Mouse (Mus musculus) forebrain, embryonic 10.5 days (tissue): ENCODE results near the gene Cnot10. TPM values are rescaled to one million over a fixed set of nuclear protein-coding genes. Genes with fewer than 3 reads are reported as not detected.

Experiments used
- DNase-seq: peaks from one replicate; pipeline ENCODE4 v3.0.0-alpha.2; 2017; ENCODE audit warnings: low spot score; ENCODE audit errors: extremely low spot score
- H3K27ac ChIP-seq: fragments of 300-500 bp; sonication (generic); 2 replicates; pipeline ENCODE4 v1.5.1; 2016; ENCODE audit warnings: mild to moderate bottlenecking
- H3K27me3 ChIP-seq: fragments of 300-500 bp; sonication (generic); 2 replicates; pipeline ENCODE4 v1.6.1; 2016; ENCODE audit warnings: mild to moderate bottlenecking; ENCODE audit not compliant: poor library complexity, severe bottlenecking
- H3K36me3 ChIP-seq: fragments of 300-500 bp; sonication (generic); replicated peaks from 2 replicates; pipeline ENCODE4 v1.6.1; 2016; ENCODE audit warnings: mild to moderate bottlenecking, moderate library complexity
- H3K4me1 ChIP-seq: fragments of 300-500 bp; sonication (generic); 2 replicates; pipeline ENCODE4 v1.6.1; 2016
- H3K4me3 ChIP-seq: fragments of 300-500 bp; sonication (generic); 2 replicates; pipeline ENCODE4 v1.5.1; 2016; ENCODE audit warnings: mild to moderate bottlenecking, moderate library complexity
- H3K9me3 ChIP-seq: fragments of 300-500 bp; sonication (generic); 2 replicates; pipeline ENCODE4 v1.6.1; 2016; ENCODE audit warnings: mild to moderate bottlenecking, moderate library complexity
- WGBS: fragments of 180-500 bp; shearing (Covaris S2); methylation state at CpG from one replicate; pipeline ENCODE4 v1.1.7; 2016; 5-methylcytosine and 5-hydroxymethylcytosine counted together
- polyA plus RNA-seq: library from polyadenylated mRNA; unstranded; fragments of >200 nt; fragmentation: Nextera tagmentation; extraction: Ambion mirVana; gene quantifications from 2 replicates; pipeline ENCODE4 v1.2.1, GENCODE M21; 2016

Cnot10 gene
- polyA plus RNA-seq, 1 experiment from 2014 or later: 73.7 TPM

- Histone ChIP-seq H3K4me3 (peak overlapping the region; percentile 21; the same call in 1 of the 2 replicates), H3K36me3 (peaks cover 16% of the 10 kb centered on the region), H3K4me1 (peaks cover 88% of the 10 kb centered on the region), H3K27ac (peak overlapping the region; percentile 73), H3K9me3 (no peaks in the 10 kb centered on the region), H3K27me3 (no peaks in the 10 kb centered on the region; the same call in 1 of the 2 replicates)
- 30% methylated on average over 4 of the region's 4 CpGs for WGBS
- DNase-seq: no peak
Observed at GRCm38 (mm10) chr9:114548496-114548895, 91.5 kb downstream of the Cnot10 start.

- peaks cover 91% of the 10 kb centered on the region for H3K4me1 ChIP-seq
- peak overlapping the region; percentile 73 for H3K27ac ChIP-seq
- no peaks in the 10 kb centered on the region for H3K9me3 ChIP-seq
- H3K36me3 ChIP-seq: peaks cover 9% of the 10 kb centered on the region
- peak overlapping the region; percentile 11; the same call in 1 of the 2 replicates for H3K4me3 ChIP-seq
- H3K27me3 ChIP-seq: no peaks in the 10 kb centered on the region; the same call in 1 of the 2 replicates
- 18% methylated on average over 6 of the region's 6 CpGs for WGBS
- no peak for DNase-seq
Observed at GRCm38 (mm10) chr9:114547643-114548077, 92.3 kb downstream of the Cnot10 start.

DNA sequence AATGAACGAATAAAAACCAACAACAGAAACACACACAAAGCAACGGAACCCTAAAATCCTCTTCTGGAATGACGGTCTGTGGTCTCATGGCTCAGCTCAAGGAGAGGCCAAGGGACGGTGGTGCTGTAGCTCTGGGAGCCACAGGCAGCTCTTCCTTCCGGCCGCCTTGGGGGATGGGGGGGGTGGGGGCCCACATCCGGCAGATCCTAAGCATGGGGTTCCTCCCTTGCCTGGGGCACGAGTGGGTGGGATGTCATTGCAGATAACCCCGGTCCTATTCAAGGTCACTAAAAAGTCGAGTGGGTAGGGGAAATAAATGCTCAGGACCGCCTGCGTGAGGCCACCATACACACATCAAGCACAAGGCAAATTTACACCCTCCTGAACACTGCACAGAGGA, 93.2 kb downstream of the Cnot10 start:
- H3K4me1 ChIP-seq: peaks cover 93% of the 10 kb centered on the region

DNA sequence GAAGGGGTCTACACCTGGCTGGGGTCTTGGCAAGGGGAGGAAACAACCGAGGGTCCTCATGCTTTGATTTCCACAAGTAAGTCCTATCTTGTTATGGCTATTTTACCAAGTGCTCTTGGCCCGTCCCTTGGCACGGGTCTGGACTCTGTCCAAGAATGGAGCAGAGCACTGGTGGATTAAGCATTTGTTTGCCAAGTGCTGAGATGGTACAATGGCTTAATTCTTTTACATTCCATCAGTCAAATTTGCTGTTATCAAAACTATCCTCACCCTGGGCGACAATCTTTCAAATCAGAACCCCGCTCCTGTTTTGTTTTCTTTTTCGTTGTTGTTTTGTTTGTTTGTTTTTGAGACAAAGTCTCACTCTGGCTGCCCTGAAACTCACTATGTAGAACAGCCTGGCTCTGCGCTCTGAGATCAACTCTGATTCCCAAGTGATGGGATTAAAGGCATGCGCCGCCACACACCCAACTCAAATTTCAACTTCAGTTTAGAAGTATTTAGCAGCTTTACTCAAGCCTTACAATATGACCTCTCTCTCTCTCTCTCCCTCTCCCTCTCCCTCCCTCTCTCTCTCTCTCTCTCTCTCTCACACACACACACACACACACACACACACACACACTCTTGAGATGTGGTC, 95.1 kb downstream of the Cnot10 start:
- peaks cover 95% of the 10 kb centered on the region for H3K4me1 ChIP-seq
- peak overlapping the region; percentile 69 for H3K27ac ChIP-seq
- 45% methylated on average over 9 of the region's 9 CpGs for WGBS
- no peak overlapping the region for H3K4me3 ChIP-seq
- H3K36me3 ChIP-seq: peaks cover 12% of the 10 kb centered on the region
- no peak for DNase-seq
- no peaks in the 10 kb centered on the region; the same call in 1 of the 2 replicates for H3K27me3 ChIP-seq
- H3K9me3 ChIP-seq: no peaks in the 10 kb centered on the region

More for the DNA sequence above, 93.2 kb downstream of the Cnot10 start:
- Histone ChIP-seq H3K36me3 (peaks cover under 1% of the 10 kb centered on the region), H3K9me3 (no peaks in the 10 kb centered on the region), H3K27ac (peak overlapping the region; percentile 73; the same call in 1 of the 2 replicates), H3K4me3 (no peak overlapping the region), H3K27me3 (no peaks in the 10 kb centered on the region; the same call in 1 of the 2 replicates)
- DNase-seq: no peak
- 71% methylated on average over 12 of the region's 12 CpGs for WGBS

- WGBS: 73% methylated on average over 17 of the region's 17 CpGs
- H3K4me3 ChIP-seq: no peak overlapping the region
- H3K4me1 ChIP-seq: peaks cover 91% of the 10 kb centered on the region
- no peaks in the 10 kb centered on the region; the same call in 1 of the 2 replicates for H3K27me3 ChIP-seq
- no peak for DNase-seq
- peak overlapping the region; percentile 40; the same call in 1 of the 2 replicates for H3K27ac ChIP-seq
- H3K9me3 ChIP-seq: no peaks in the 10 kb centered on the region
- peaks cover 12% of the 10 kb centered on the region for H3K36me3 ChIP-seq
Observed at GRCm38 (mm10) chr9:114543882-114544753, 95.9 kb downstream of the Cnot10 start.

- Histone ChIP-seq H3K9me3 (no peaks in the 10 kb centered on the region), H3K4me3 (no peak overlapping the region), H3K27me3 (no peaks in the 10 kb centered on the region), H3K4me1 (peaks cover 91% of the 10 kb centered on the region), H3K36me3 (peaks cover 12% of the 10 kb centered on the region), H3K27ac (peak overlapping the region; percentile 44; the same call in 1 of the 2 replicates)
- 46% methylated on average over 1 of the region's 1 CpGs for WGBS
- no peak for DNase-seq
Observed at GRCm38 (mm10) chr9:114541279-114541741, 98.7 kb downstream of the Cnot10 start.

DNA sequence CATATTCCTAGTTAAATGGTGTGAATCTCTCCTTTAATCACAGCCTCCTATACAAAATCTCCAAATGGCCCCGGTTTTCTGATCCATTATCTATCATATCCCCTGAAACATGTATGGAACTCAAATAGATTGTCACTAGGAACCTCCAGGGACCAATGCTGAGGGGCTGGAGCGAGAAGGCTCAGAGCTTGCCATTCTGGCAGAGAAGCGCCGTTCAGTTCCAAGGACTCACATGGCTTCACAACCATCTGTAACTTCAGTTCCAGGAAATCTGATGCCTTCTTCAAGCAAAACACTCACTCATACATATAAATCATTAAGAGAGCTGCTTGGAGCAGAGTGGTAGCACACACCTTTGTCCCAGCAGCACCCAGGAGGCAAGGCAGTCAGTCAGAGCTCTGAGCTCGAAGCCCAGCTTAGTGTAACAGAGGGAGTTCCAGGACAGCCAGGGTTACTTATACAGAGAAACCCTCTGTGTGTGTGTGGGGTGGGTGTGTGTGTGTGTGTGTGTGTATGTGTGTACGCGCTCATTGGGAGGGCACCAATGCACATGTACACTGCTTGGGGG, 100.9 kb downstream of the Cnot10 start:
- Histone ChIP-seq H3K4me3 (no peak overlapping the region), H3K4me1 (peaks cover 91% of the 10 kb centered on the region), H3K9me3 (no peaks in the 10 kb centered on the region), H3K27ac (0 out of 2 replicates have a peak overlapping the region, but pooled peaks have one; percentile 27), H3K36me3 (peaks cover 12% of the 10 kb centered on the region), H3K27me3 (no peaks in the 10 kb centered on the region)
- DNase-seq: no peak
- WGBS: 84% methylated on average over 7 of the region's 7 CpGs

- Histone ChIP-seq H3K36me3 (peaks cover 12% of the 10 kb centered on the region), H3K27ac (peak overlapping the region; percentile 84), H3K27me3 (no peaks in the 10 kb centered on the region), H3K4me3 (peak overlapping the region; percentile 32), H3K4me1 (peaks cover 90% of the 10 kb centered on the region), H3K9me3 (no peaks in the 10 kb centered on the region)
- 6% methylated on average over 2 of the region's 2 CpGs for WGBS
- DNase-seq: peak; percentile 68
Observed at GRCm38 (mm10) chr9:114536628-114537027, 103.4 kb downstream of the Cnot10 start.

Other genes with a start within 250 kb of the Cnot10 start
- 30.7 and 31.6 TPM in 2 replicates for gene Crtap, start 249.5 kb downstream of the Cnot10 start, polyA plus RNA-seq
- 22.6 and 22.8 TPM in 2 replicates for gene Glb1, start 239.1 kb downstream of the Cnot10 start, polyA plus RNA-seq
- gene Tmppe, start 239.1 kb downstream of the Cnot10 start, polyA plus RNA-seq: 10.1 and 10.7 TPM in 2 replicates
- gene Ccr4, start 135.3 kb downstream of the Cnot10 start, polyA plus RNA-seq: not detected in 2 replicates
- 1.0 and 1.2 TPM in 2 replicates for gene C130032M10Rik, start 124.5 kb downstream of the Cnot10 start, polyA plus RNA-seq
- 5.9 and 6.5 TPM in 2 replicates for gene Trim71, start 75.8 kb downstream of the Cnot10 start, polyA plus RNA-seq
- gene Dync1li1, start 48.6 kb upstream of the Cnot10 start, polyA plus RNA-seq: 74.6 and 78.8 TPM in 2 replicates
- gene Cmtm6, start 90.9 kb upstream of the Cnot10 start, polyA plus RNA-seq: 29.1 and 29.9 TPM in 2 replicates
- 76.9 and 78.7 TPM in 2 replicates for gene Cmtm7, start 141.7 kb upstream of the Cnot10 start, polyA plus RNA-seq
- gene Cmtm8, start 204.0 kb upstream of the Cnot10 start, polyA plus RNA-seq: 22.8 and 23.0 TPM in 2 replicates